Mouse (Mus musculus) kidney, adult 2 months (tissue): ENCODE data around the gene Ankib1.

Experiments
- CTCF ChIP-seq: fragments of 200-500 bp; conservative IDR thresholded peaks from 2 replicates; pipeline ENCODE4 v1.5.1; 2011; ENCODE audit warnings: low read depth, mild to moderate bottlenecking, control low read depth, low read length, moderate library complexity, mixed read lengths; ENCODE audit not compliant: insufficient read depth, insufficient read length
- POLR2A ChIP-seq: fragments of 200-500 bp; IDR thresholded peaks from one replicate; pipeline ENCODE4 v1.6.1; 2011; ENCODE audit warnings: low read depth, low read length, control low read depth

DNA sequence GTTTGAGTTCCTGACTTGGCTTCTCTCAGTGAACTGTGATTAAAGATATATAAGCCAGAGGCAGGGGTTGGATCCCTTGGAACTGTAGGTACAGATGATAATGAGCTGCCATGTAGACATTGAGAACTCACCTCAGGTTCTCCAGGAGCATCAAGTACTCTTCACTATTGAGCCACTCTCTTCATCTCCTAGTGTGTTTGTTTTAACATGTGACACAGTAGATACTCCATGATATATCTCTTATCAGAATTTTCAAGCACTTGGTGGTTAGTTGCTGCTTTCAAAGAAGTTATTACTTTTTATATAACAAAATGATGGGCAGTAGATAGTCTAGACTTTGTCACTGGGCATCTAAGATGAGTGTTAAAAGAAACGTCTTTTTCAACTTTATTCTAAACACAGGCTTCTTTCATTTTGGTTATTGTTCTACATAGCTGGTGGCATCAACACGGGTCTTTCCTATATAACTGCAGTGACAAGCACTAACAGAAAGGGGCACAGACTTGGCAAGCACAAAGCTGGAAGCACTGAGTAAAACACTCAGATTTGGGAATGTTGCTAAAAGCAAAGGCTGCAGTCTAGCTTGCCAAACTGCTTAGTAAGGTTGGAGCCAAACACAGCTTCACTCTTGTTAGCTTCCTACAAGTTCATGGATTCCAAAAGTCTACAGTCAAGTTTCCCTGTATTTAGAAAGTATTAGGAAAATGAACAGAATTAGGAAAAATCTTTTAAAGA lies 18.6 kb downstream of the Ankib1 start:
- TF ChIP-seq POLR2A (no peak), CTCF (no peak)
